Mouse (Mus musculus) kidney, adult 2 months (tissue): ENCODE measurements around the gene Mas1. TPM values are rescaled to one million over a fixed set of nuclear protein-coding genes. Genes with fewer than 3 reads are reported as not detected.

Experiments used
- DNase-seq: peaks from one replicate; pipeline ENCODE4 v3.0.0; 2021
- H3K27ac ChIP-seq: fragments of 200-500 bp; 2 replicates; pipeline ENCODE4 v1.5.1; 2012; ENCODE audit warnings: low read depth, low read length, control low read depth, inconsistent platforms; ENCODE audit not compliant: insufficient read depth
- H3K27me3 ChIP-seq: fragments of 200-500 bp; replicated peaks from 2 replicates; pipeline ENCODE4 v1.6.1; 2012; ENCODE audit warnings: mild to moderate bottlenecking, moderate library complexity, low read length, inconsistent platforms; ENCODE audit not compliant: control insufficient read depth, insufficient read depth
- H3K36me3 ChIP-seq: fragments of 200-500 bp; 2 replicates; pipeline ENCODE4 v1.6.1; 2012; ENCODE audit warnings: mild to moderate bottlenecking, moderate library complexity, low read length, inconsistent platforms; ENCODE audit not compliant: control insufficient read depth, insufficient read depth
- H3K4me1 ChIP-seq: fragments of 200-500 bp; 2 replicates; pipeline ENCODE4 v1.6.1; 2011; ENCODE audit warnings: low read length; ENCODE audit not compliant: control insufficient read depth, insufficient read depth
- H3K4me3 ChIP-seq: fragments of 200-500 bp; 2 replicates; pipeline ENCODE4 v1.5.1; 2011; ENCODE audit warnings: mild to moderate bottlenecking, low read depth, low read length, control low read depth; ENCODE audit not compliant: insufficient read depth
- CTCF ChIP-seq: fragments of 200-500 bp; conservative IDR thresholded peaks from 2 replicates; pipeline ENCODE4 v1.5.1; 2011; ENCODE audit warnings: low read depth, mild to moderate bottlenecking, control low read depth, low read length, moderate library complexity, mixed read lengths; ENCODE audit not compliant: insufficient read depth, insufficient read length
- POLR2A ChIP-seq: fragments of 200-500 bp; IDR thresholded peaks from one replicate; pipeline ENCODE4 v1.6.1; 2011; ENCODE audit warnings: low read depth, low read length, control low read depth
- WGBS: fragments of 180-500 bp; shearing (Covaris S2); methylation state at CpG from one replicate; pipeline ENCODE4 v1.1.7; 2018; 5-methylcytosine and 5-hydroxymethylcytosine counted together
- polyA plus RNA-seq: library from polyadenylated mRNA; depleted of rRNA; stranded (reverse); fragments of >200 nt; gene quantifications from 2 replicates; pipeline ENCODE4 v1.2.3, GENCODE M21; 2012

Mas1 gene
- polyA plus RNA-seq, 1 experiment = 0.48 TPM

DNA sequence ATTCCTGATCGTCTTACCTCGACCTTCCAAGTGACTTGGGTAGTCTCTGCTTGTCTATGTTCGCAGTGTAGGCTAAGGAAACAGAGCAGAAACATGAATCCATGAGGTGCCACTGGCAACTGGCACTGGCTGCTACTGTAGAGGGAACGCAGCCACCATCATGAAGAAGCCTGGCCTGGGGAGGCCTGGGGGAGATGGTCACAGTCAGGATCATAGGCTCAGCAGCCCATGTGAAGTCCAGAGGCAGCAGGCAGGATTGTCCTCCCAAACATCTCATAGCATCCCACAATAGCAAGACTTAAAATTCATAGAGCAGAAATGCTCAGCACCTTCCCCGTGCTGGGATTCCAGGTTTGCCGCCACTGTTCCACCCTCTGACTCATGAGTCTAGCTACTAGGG lies 59.1 kb downstream of the Mas1 start:
- Histone ChIP-seq H3K4me3 (no peak overlapping the region), H3K27ac (no peak overlapping the region), H3K36me3 (no peaks in the 10 kb centered on the region), H3K4me1 (peaks cover 5% of the 10 kb centered on the region; the same call in 1 of the 2 replicates), H3K27me3 (no peaks in the 10 kb centered on the region)
- TF ChIP-seq POLR2A (no peak), CTCF (no peak)
- WGBS = 87% methylated on average over 6 of the region's 6 CpGs
- no peak for DNase-seq

DNA sequence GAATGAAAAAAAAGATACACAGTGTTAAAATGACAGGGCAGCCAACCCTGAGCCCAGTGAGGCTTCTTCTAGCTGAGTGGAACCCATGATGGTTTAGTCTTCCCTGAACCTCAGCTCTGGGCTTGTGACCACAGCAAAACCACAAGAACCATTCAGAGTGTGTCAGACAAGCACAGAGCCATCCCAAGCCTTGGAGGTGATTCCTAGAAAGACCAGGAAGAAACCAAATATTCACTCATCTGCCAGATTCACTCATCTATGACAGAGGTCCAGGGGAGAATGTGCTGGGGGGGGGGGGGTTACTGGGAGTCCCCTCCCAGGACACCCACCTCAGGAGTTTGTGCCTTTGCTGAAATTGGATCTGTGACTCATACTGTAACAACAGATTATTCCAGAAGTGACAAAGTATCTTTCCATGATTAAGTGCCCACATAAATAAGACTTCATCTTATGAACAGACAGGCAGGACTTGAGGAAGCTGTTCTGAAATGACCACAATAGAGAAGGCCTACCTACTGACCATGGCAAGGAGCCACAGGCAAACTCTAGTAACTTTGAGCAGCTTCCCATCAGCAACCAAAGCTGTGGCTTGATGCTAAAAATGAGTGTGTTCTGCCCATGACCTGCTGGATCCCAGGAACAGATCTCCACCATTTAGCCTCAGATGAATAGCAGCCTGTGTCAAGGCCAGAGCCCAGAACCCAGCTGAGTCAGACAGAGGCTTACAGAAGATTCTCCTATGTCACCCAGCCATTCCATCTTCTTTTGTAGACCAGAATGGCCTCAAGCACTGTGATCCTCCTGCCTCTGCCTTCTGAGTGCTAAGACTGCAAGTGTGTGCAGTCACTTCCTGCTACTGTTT lies 63.1 kb downstream of the Mas1 start:
- no peaks in the 10 kb centered on the region for H3K27me3 ChIP-seq
- DNase-seq = no peak
- no peak overlapping the region for H3K4me3 ChIP-seq
- no peak for TF ChIP-seq POLR2A
- TF ChIP-seq CTCF = no peak
- H3K36me3 ChIP-seq = no peaks in the 10 kb centered on the region
- peaks cover 4% of the 10 kb centered on the region; the same call in 1 of the 2 replicates for H3K4me1 ChIP-seq
- no peak overlapping the region for H3K27ac ChIP-seq

DNA sequence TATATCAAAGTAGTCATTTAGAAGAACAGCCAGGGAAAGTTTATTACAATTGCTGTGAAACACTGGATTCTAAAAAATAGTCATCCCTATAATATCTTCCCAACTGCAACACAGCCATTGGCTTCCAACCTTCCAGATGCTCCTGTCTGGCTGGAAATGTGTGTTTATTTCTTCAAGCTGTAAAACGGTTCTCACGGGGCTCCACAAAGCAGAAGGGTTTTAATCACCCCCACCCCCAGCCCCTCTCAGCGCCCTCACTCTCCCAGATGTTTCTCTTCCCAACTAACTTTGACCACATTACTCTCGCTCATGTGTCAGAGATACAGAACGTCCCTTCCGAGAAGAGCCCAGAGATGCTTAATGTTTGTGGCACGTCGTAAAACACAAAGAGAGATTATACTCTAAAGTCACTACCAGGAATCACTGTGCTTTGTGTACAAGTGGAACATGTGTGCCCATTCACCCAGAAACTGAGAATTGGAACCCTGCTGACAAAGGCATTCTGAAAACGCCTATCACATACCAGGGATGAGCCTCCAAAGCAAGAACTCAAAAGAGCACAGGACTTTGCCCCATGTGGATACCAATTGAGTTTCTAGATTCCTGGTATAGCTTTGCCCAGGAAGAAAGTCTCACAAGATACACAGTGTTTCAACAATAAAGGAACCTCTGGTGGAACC lies 65.9 kb downstream of the Mas1 start:
- Histone ChIP-seq H3K4me1 (peaks cover 4% of the 10 kb centered on the region; the same call in 1 of the 2 replicates), H3K27ac (no peak overlapping the region), H3K4me3 (no peak overlapping the region), H3K36me3 (no peaks in the 10 kb centered on the region), H3K27me3 (no peaks in the 10 kb centered on the region)
- TF ChIP-seq POLR2A (no peak), CTCF (no peak)
- DNase-seq = peak; percentile 80
- 43% methylated on average over 9 of the region's 9 CpGs for WGBS

DNA sequence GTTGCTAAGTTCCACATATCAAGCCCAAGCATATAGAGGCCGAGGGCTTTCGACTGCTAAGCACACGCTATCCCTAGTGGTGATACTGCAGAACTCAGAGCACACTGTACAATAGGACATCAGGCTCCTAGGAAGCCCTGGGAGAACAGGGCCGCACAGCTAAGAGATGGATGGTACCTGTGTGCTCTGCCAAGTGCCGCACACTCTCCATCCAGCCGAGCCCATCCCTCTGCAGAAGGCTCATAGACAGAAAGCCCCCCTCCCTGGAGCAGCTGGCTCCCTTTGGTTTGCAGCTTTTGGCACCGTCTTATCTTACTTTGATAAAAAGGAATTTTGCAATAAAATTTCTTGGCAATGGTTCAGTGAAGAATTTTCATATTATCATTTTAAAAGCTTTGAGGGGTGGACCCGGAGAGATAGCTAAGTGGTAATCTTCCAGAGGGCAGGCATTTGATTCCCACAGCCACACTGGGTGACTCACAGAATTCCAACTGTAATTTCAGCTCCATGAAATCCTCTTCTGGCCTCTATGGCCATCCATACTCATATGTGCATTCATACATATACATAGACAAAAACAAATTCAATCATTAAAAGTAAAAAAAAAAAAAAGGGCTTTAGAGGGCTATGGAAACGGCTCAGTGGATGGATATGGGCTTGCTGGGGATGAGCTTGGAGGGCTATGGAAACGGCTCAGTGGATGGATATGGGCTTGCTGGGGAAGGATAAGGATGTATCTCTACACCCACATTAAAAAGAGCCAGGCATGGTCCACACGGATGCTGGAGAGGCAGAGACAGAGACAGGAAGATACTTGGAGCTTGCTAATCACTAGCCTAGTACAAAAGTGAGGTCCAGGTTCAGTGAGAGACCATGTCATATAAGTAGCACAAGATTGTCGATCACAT lies 68.3 kb downstream of the Mas1 start:
- WGBS = 77% methylated on average over 12 of the region's 12 CpGs

DNA sequence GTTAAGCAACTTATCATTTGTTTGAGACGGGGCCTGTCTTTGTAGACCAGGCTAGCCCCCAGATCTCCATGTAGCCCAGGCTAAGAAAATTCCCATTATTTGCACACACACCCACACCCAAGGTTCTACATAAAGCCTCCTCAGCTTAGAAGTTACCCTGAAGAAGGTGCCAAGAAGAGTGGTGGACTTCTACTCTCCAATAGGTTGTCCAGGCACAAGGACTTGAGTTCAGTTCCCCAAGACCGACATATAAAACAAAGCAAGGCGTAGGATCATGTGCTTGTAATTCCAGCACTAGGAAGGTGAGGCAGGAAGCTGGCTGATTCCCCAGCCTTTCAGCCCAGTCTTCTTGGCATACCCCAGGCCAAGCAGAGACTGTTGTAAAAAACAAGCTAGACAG lies 69.4 kb downstream of the Mas1 start:
- Histone ChIP-seq H3K4me1 (peaks cover 8% of the 10 kb centered on the region; the same call in 1 of the 2 replicates), H3K27me3 (no peaks in the 10 kb centered on the region), H3K4me3 (no peak overlapping the region), H3K27ac (no peak overlapping the region), H3K36me3 (no peaks in the 10 kb centered on the region)
- 90% methylated on average over 3 of the region's 3 CpGs for WGBS
- no peak for TF ChIP-seq POLR2A
- no peak for TF ChIP-seq CTCF
- DNase-seq = no peak

More for the DNA sequence above, 68.3 kb downstream of the Mas1 start:
- no peak for TF ChIP-seq POLR2A
- TF ChIP-seq CTCF = no peak
- peaks cover 4% of the 10 kb centered on the region; the same call in 1 of the 2 replicates for H3K4me1 ChIP-seq
- no peak overlapping the region for H3K27ac ChIP-seq
- no peak overlapping the region for H3K4me3 ChIP-seq
- no peak for DNase-seq
- H3K27me3 ChIP-seq = no peaks in the 10 kb centered on the region
- H3K36me3 ChIP-seq = no peaks in the 10 kb centered on the region

DNA sequence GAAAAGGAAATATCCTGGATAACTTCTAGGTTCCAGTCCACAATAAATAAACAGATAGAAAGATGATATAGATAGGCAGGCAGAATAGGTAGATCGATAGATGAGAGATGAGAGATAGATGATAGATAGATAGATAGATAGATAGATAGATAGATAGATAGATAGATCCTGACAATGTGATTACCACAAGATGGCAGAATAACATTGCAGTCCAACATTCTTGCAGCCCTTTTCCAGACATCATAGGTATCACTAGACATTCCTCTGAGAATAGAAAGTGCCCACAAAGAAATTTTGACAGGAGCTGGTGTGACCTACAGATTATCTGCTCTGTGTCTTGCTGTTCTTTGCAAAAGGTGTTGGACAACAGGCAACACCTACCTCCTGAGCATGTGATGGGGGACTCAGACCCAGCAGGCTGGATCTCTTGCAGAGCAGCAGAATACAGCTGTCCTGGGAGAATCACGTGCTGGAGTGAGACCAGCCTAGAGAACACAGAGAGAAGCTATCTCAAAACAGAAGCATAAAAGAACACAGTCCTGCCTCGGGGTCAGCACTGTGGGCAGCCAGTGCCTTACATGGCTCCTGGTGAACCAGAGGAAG lies 70.4 kb downstream of the Mas1 start:
- no peak overlapping the region for H3K4me3 ChIP-seq
- 68% methylated on average over 3 of the region's 3 CpGs for WGBS
- no peaks in the 10 kb centered on the region for H3K27me3 ChIP-seq
- no peak for DNase-seq
- no peaks in the 10 kb centered on the region for H3K36me3 ChIP-seq
- no peak for TF ChIP-seq CTCF
- TF ChIP-seq POLR2A = no peak
- H3K27ac ChIP-seq = no peak overlapping the region
- peaks cover 12% of the 10 kb centered on the region; the same call in 1 of the 2 replicates for H3K4me1 ChIP-seq
